Mouse (Mus musculus) left cerebral cortex, postnatal 25 days (tissue): ENCODE data around the gene Lcn6. TPM values are rescaled to one million over a fixed set of nuclear protein-coding genes. Genes with fewer than 3 reads are reported as not detected.

ENCODE experiments used
- DNase-seq, 2 experiments: peaks; one replicate each; pipeline ENCODE4 v3.0.0; 2022; ENCODE audit warnings: low spot score in 2 of 2, mixed read lengths in 1 of 2
- intact Hi-C: fragments of 180-260 bp; cut with DNase I; formaldehyde crosslinking; loops from one replicate; pipeline ENCODE4 v1.15.1; 2025
- total RNA-seq, 2 experiments: library from RNA; stranded (reverse); gene quantifications; 2 replicates each; pipeline ENCODE4 v1.2.3; 2021

The Lcn6 gene
- total RNA-seq = not detected

DNA sequence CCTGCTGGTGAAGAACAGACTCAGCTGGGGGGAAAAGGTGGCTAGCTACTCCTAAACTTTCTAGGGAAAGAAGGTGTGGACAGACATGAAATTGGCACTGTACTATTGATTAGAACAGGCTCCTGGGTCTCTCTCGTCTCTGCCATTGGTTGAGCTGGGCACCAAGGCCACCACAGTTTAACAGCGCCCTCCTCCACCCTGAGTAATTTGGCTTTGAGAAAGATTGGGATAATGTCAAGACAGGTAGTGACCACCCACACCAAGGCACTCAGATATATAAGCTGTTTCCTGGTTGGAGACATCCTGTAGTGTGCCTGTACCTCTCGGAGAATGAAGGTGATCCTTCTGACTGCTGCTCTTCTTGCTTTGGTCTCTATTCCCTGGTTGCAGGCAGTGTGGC, at the start of gene Lcn6:
TSS of gene Lcn6 (plus strand) at position 301 of the 400 bp plus-strand sequence.
- intact Hi-C loops = no loop called here
- no peak for DNase-seq

DNA sequence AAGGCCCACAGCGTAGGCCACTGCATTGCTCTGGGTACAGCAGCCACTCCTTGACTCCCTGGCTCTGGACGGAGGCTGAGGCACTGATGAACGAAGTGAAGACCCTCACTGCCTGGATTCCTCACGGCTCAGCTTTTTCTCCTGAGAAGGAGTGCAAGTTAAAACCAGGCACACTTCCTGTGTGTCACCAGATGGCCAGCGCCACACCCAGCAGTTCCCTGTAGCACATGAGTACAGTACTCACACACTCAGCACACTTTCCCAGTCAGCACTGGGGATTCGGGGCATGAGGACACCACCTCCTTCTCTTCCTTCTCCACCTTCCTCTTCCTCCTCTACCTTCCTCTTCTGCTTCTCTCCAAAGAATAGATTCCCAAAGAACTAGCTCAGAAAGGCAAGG, 48.8 kb upstream of the Lcn6 start, which contains the start of gene Fcna:
TSS of gene Fcna (minus strand) at position 220 of the 400 bp plus-strand sequence.
- DNase-seq = no peak
- intact Hi-C loops = loop anchor here (5.0 kb wide), 1 partner anchor 74 kb away; the partner anchor contains the start of gene Obp2a

DNA sequence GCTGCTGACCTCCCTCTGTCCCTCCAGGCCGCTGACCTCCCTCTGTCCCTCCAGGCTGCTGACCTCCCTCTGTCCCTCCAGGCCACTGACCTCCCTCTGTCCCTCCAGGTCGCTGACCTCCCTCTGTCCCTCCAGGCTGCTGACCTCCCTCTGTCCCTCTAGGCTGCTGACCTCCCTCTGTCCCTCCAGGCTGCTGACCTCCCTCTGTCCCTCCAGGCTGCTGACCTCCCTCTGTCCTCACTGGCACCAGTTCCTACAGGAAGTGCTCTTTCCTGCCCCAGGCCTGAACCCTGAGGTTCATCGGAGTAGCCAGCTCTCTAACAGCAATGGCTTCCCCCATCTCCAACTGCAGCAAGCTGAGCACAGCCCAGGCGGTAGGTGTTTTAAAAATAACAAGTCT, 47.8 kb upstream of the Lcn6 start:
- intact Hi-C loops = loop anchor here (5.0 kb wide), 1 partner anchor 74 kb away; the partner anchor contains the start of gene Obp2a
- DNase-seq = no peak

DNA sequence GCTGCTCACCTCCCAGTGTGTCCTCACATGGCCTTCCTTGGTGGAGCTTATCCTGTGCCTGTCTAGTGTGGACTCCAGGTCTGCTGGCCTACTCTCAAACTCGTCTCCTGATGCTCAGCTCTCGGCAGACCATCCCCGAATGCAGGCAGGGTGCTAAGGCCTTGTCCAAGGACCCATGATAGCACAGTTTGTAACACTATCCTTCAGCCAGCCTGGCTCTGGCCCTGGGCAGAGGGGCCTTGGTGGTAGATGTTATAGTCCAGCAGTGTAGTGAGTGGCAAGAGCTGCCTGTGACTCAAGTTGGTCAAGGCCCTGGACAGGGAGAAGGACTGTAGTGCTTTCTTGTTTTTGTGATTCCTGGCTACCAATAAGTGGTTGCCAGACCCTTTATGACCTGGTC, 43.0 kb upstream of the Lcn6 start:
- intact Hi-C loops = no loop called here
- DNase-seq = no peak

DNA sequence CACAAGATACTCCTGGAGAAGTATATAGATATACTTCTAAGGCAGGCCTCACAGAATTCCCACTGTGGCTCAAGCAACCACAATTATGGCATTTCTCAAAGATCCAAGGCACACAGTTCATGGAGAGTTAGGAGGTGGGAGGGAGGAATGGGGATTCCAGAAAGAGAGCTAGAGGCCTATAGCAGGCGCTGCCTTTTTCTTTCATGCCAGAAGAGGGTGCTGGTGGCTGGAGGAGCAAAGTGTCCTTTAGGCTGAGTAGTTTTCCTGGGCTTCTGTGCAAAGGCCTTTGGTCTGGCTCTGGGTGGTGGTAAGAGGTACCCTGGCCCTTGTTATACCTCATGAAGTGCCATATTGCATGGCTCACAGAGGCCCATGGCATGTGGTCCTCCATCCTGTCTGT, 42.5 kb upstream of the Lcn6 start:
- DNase-seq = no peak
- intact Hi-C loops = no loop called here

DNA sequence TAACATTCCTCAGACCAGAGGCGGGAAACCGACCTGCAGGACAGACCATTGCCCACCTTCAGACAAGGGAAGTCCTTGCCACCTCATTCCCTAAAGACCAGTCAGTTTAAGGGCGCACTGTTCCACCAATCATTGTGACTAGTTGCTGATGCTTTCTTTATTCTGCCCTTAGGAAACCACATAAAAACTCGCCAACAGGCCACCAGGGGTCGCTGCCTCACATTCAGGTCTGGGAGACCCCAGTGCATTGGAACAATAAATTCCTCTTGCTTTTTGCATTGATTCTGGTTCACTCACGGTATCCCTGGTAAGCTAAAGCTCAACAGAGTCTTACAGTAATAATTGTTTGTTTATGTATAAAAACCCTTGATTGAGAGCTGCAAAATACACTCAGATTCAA, 36.7 kb upstream of the Lcn6 start:
- no peak for DNase-seq
- intact Hi-C loops = no loop called here

DNA sequence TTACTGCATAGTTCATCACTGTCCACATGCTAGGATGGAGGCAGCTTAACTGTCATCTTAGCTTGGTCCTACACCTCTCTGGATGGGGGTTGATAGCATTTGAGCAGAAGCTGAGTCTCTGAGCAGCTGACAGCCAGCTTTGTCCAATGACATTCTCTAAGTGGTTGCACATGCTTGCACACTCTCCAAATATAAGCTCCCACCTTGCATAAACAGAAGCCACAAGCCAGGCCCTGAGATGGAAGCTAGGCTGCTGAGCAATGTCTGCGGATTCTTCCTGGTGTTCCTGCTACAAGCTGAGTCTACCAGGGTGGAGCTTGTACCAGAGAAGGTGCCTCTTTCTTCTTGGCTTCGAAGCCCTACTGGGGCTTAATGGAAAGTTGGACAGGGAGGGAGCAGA, 23.7 kb upstream of the Lcn6 start, which contains the start of gene Lcn8:
TSS of gene Lcn8 (plus strand) at position 219 of the 400 bp plus-strand sequence.
- intact Hi-C loops = no loop called here
- no peak for DNase-seq

DNA sequence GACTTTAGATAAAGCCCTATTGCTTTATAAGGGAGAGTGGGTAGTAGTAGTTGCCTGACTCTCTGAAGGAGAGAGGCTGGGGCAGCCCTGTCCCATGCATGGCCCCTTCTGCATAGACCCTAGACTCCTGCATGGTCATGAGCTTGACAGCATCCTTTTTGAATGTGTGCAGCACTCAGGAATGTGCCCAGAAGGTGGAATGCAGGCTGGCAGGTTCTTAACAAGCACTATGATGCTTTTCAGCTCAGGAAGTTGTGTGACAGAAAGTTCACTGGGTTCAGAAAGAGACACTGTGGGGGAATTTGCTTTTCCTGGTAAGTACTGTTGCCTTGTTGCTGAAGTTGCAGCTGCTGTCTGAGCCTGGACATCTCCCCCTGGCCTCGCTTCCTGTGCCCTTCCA, 22.1 kb upstream of the Lcn6 start:
- DNase-seq = no peak
- intact Hi-C loops = no loop called here

DNA sequence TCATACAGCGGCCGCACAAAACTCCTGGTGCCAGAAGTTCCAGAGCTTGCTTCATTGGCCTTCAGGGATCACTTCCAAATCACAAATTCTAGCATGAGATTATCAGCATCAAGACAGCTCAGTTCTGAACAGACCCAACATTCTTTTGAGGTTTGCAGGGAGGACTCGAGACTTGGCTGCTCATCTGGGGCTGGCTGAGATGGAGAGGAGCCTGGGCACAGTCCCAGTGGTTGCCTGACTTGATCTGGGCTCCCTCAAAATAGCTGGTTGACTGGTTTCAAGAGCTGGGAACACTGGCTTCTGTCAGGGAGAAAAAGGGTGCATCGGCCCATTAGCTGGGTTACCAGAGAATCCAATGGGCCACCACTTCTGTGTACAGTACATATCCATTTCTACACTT, 19.9 kb upstream of the Lcn6 start:
- DNase-seq = peak; percentile 17 to 33
- intact Hi-C loops = no loop called here

DNA sequence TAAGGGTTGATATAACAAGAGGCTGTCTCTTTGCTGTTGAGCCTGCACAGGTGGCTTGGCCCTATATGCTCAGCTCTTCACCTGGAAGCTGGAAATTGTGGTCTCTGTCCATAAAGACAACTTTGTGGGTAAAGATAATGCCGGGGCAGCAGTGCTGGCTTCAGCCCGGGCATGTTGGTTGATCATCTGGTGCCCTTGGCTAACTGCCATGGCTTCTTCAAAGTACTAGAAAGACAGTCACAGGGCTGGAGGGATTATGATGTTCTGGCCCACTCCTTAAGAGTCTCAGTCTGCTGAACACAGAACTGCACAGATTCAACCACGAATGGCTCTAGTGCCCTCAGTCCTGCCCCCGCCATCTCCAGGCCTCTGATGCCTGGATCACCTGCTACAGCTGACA, 19.3 kb upstream of the Lcn6 start:
- intact Hi-C loops = no loop called here
- DNase-seq = no peak

DNA sequence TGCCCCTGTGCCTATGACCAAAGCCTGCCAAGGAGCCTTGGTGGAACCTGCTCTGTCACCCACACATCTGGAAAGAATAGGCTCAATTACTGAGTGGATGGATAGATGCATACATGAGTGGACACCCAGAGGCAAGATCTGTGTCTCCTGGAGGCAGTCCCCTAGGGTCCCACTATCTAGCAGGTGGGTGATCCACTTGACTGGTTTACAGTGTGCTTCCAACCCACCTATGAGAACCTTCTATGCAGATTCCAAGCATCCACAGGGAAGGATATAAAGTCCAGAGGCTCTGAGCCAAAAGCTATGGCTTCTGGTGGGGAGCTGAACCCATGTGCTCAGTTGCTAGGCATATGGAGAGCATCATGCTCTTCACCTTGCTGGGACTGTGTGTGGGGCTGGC, 18.9 kb upstream of the Lcn6 start, which contains the start of gene Lcn5:
TSS of gene Lcn5 (plus strand) at position 301 of the 400 bp plus-strand sequence.
- no peak for DNase-seq
- intact Hi-C loops = no loop called here

DNA sequence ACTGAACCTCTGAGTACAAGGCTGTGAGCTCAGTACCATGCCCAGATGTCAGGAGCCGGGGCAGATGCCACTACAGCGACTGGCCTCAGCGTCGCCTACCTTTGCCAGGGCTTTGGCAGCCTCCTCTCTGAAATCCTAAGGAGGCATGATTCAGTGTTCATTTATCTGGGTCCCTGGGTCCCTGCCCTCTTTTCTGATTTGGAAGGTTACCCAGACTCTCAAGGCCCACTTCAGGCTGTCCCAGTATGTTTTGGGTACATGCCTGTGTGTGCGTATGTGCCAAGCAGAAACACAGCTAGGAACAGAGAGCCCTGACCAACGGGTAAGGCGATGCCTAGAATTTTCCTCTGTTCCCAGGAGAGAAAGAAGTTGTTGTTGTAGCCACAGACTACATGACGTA, 16.3 kb upstream of the Lcn6 start:
- intact Hi-C loops = no loop called here
- DNase-seq = no peak

DNA sequence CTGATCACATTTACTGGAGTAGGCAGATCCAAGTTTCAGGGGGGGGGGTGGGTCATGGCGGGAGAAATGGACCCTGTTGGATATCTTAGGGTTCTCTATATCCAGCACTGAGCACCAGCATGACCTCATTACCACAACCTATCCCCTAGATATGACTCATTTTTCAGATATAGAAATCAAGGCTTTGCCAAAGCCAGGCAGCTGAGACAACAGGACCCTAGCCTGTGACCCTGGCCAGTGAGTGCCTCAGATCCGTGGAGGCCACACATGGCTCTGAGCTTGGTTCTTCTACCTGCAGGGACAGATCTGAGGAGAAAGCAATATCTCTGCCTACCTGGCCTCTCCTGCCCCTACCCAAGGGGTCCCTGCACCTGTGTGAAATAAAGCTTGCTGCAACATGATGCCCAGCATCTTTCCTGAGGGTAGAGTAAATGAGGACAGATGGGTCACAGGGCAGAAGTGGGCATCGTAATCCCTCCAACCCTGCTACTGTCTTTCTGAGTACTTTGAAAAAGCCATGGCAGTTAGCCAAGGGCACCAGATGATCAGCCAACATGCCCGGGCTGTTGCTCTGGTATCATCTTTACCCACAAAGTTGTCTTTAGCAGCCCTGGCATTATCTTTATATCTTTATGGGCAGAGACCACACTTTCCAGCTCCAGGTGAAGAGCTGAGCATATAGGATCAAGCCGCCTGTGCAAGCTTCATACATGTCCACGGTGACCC, 15.2 kb upstream of the Lcn6 start:
- intact Hi-C loops = no loop called here
- no peak for DNase-seq

DNA sequence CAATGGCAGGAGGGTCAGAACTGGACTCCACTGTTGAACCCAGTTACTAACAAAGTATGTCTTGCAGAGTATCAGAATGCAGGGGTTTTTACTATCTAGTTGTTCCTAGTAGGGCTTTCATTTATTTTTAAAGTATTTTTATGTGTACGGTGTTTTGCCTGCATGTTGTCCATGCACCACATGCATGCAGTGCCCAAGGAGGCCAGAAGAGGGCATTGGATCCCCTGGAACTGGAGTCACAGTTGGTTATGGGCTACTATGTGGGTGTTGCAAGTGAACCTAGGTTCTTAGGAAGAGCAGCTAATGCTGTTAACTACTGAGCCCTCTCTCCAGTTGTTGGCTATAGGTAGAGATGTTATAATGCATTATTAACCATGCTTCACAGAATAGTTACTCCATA, 13.1 kb upstream of the Lcn6 start:
- peak; percentile 14 to 33 for DNase-seq
- intact Hi-C loops = no loop called here

DNA sequence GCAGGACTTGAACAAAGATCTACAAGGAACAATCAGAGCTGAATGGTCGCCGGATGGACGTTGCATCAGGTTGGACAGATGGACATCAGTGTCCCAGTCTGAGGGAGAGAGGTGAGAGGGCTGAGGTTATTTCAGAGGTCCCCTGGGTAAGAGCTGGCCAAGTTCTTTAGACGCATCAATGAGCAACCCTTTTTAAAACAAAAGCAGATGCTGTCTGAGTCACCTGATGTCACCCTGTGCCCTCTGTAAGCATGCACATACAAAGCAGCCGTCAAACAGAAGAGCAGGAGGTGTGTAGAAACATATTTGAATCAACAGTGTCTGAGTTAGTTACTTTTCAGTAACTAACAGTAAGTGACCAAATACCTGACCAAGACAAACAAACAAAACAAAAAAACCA, 12.5 kb upstream of the Lcn6 start:
- intact Hi-C loops = no loop called here

DNA sequence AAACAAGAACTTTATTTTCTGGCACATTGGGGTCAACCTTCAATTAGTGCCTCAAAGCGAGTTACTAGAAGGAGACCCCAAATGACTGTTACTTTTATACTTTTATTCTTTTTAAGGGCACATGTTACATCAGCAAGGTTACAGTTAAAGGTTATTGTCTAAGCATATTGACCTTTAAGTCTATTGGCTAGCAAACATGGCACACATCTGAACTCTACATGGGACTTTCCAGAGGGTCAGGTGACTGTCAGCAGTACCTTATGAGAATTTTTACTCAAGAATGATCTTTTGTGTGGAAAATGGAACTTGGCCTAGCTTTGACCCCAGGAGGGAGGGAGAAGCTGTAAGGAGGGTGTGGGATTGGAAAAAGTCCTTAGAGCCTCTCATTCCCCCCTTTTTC, 10.1 kb upstream of the Lcn6 start:
- intact Hi-C loops = no loop called here
- DNase-seq = no peak

More for the DNA sequence above, 12.5 kb upstream of the Lcn6 start:
- no peak for DNase-seq

DNA sequence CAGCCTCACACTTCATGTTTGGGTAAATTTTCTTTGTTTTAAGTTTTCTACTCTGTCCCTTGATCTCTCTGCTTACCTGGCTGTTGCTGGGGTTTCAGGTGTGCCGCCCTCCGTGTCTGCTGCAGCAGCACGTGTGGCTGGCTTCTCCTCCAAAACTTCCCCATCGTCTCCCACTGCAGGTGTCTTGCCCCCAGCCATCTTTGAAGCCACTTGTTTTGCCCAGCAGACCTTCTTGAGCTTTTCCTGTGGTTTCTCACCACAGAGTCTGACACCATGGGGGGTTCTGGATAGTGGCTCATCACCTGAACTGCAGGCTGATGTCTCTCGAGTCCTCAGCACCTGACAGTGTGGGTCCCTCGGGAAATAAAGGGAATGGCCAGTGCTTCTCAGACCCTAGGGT, 3.0 kb downstream of the Lcn6 start:
- intact Hi-C loops = no loop called here
- DNase-seq = no peak

DNA sequence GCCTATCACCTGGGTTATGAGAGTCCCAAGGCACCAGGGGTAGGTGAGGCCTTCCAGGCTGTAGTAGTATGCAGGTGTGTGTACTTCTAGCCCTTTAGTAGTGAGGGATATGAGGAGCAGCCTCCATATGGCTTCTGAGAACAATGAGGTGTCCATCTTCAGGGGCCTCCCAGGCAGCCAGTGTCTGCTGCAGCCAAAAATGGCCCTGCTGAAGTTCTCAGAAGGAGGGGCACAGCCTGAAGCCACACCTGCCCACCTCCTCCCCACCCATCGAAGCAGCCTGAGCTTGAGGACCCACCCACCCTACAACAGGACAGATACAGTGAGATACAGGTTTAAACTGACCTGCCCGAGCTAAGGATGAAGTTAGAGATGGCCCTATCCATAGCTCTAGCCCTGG, 5.8 kb downstream of the Lcn6 start, which contains the start of gene Lcn10:
TSS of gene Lcn10 (plus strand) at position 301 of the 400 bp plus-strand sequence.
- no peak for DNase-seq
- intact Hi-C loops = no loop called here

DNA sequence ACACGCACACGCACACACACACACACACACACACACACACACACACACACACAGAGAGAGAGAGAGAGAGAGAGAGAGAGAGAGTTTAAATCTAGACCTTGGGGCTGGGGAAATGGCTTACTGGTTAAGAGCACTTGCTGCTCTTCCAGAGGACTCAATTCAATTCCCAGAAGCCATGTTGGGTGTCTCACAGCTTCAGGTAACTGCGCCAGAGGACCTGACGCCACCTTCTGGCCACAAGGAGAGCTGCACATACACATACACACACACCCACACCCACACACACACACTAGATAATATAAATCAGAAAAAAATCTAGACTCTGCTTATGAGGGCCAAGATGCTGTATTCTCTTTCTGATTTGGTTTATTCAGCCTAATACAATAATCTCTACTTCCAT, 10.4 kb downstream of the Lcn6 start:
- no peak for DNase-seq
- intact Hi-C loops = no loop called here

DNA sequence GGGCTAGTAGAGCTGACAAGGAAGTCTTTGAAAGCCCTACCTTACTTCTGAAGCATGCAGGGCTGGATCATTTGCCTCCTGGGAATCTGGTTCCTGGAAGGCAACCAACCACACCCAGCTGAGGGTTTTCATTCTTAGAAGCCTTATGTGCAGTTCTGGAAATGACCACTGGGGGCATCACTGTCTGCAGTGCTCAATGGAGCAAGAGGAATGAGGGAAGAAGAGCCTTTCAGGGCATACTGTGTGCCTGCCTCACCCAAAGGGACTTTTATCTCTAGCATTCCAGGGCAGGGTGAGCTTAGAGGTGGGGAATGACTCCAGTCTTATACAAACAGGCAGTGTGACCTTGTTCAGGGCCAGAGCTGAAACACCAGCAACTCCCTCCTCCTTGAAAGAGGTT, 18.0 kb downstream of the Lcn6 start:
- intact Hi-C loops = loop anchor here (10.0 kb wide), 1 partner anchor 130 kb away; the partner anchor contains the start of gene Lcn9
- DNase-seq = peak; percentile 37 to 43

DNA sequence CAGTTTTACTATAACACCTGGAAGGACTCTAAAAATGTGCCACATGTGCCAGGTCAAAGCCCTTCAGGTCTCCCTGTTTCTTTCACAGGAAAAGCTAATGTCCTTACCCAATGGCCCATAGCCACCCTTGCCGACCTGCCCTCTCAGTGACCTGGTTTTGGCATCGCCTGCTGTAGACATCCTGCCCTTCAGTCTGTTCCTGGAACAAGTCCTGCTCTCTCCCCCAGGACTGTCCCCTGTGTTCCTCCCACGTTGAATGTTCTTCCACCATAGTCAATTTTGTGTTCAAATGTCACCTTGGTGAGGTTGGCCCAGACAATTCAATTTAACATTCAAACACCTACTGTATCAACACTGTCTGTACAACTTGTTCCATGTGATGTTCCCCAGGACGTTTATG, 20.4 kb downstream of the Lcn6 start:
- intact Hi-C loops = loop anchor here (10.0 kb wide), 1 partner anchor 128 kb away; the partner anchor contains the start of gene Lcn9
- no peak for DNase-seq
